Comparison of ENCODE assay signal across 15 mouse cellular contexts in the genomic region with DNA sequence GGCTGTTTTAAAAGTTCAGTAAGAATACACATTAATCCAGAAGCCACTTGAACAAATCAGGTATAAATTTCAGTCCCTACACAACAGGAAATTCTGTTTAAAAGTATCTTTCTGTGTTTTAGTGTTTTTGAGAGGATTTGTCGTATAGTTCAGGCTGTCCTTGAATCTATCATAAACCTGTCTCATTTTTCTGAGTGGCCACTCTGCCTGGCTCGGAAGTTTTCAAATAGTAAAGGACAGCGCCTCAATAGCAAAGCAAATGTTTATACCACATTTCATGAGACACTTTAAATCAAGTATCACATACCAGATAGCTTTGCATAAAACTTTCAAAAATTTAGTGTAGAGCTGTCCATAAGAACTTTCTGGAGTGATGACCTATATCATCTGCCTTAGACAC.
"Had no signal": no experiment of that assay in that cellular context is flagged by ENCODE, and none has a peak within 500 bp of the region (broad histone marks: within the 10 kb centered on the region; RNA-seq: fewer than 3 reads in every experiment).

No protein-coding gene starts in this region.

- H3K27ac ChIP-seq: midbrain, embryonic 13.5 days; midbrain, embryonic 15.5 days; neural tube, embryonic 12.5 days; stomach, postnatal 0 days had no signal

- ATAC-seq: midbrain, embryonic 13.5 days; midbrain, embryonic 15.5 days had no signal

- DNase-seq: lung, adult 18-20 months; lung, embryonic 14.5 days; lung, postnatal 10 days; lung, postnatal 4 days; right cerebral cortex, postnatal 14 days; thymus, adult 2 months; thymus, postnatal 25 days; thymus, postnatal 4 days had no signal

- H3K4me3 ChIP-seq: megakaryocyte, embryonic 14.5 days; midbrain, embryonic 13.5 days; midbrain, embryonic 15.5 days; neural tube, embryonic 12.5 days; stomach, embryonic 15.5 days had no signal

- H3K4me2 ChIP-seq: lung, embryonic 14.5 days; midbrain, embryonic 11.5 days; midbrain, embryonic 13.5 days; midbrain, embryonic 15.5 days; neural tube, embryonic 12.5 days; stomach, embryonic 15.5 days had no signal

- H3K9me3 ChIP-seq: megakaryocyte, embryonic 14.5 days; midbrain, embryonic 13.5 days; midbrain, embryonic 15.5 days; neural tube, embryonic 12.5 days; stomach, embryonic 15.5 days had no signal

- H3K4me1 ChIP-seq: megakaryocyte, embryonic 14.5 days; midbrain, embryonic 13.5 days; midbrain, embryonic 15.5 days; neural tube, embryonic 12.5 days; stomach, embryonic 15.5 days had no signal

- H3K27me3 ChIP-seq: megakaryocyte, embryonic 14.5 days; midbrain, embryonic 13.5 days; midbrain, embryonic 15.5 days; neural tube, embryonic 12.5 days; stomach, embryonic 15.5 days had no signal

- H3K9ac ChIP-seq: lung, embryonic 14.5 days; midbrain, embryonic 13.5 days; midbrain, embryonic 15.5 days; neural tube, embryonic 12.5 days; stomach, embryonic 15.5 days had no signal
